Mouse (Mus musculus): ENCODE results near the gene Sod2. TPM values are rescaled to one million over a fixed set of nuclear protein-coding genes. Genes with fewer than 3 reads are reported as not detected.
"Not testable (repeated sequence)": the region's sequence is repeated elsewhere in the genome, so short reads cannot be mapped to it uniquely, and the experiment has no call there.

The Sod2 gene
- polyA plus RNA-seq, 1 experiment from 2014 or later = 83.1 TPM

- H3K4me3 ChIP-seq = no peak overlapping the region
- H3K36me3 ChIP-seq = peaks cover 17% of the 10 kb centered on the region
- H3K27me3 ChIP-seq = no peaks in the 10 kb centered on the region
- ATAC-seq (ENCODE audit: insufficient number of reproducible peaks, insufficient read depth, low FRiP score, low TSS enrichment) = no peak
- WGBS = 19% methylated on average over 3 of the region's 3 CpGs
- H3K4me1 ChIP-seq = peaks cover 8% of the 10 kb centered on the region
- H3K9ac ChIP-seq = no peak overlapping the region
- H3K27ac ChIP-seq = no peak overlapping the region
- no peaks in the 10 kb centered on the region for H3K9me3 ChIP-seq
- H3K4me2 ChIP-seq (replicated peaks) = no peak overlapping the region
Measured at GRCm38 (mm10) chr17:13009887-13010286, 3.2 kb downstream of the Sod2 start.

GRCm38 (mm10) chr17:13013316-13013715, 6.7 kb downstream of the Sod2 start:
- ATAC-seq (ENCODE audit: insufficient number of reproducible peaks, insufficient read depth, low FRiP score, low TSS enrichment) = no peak

DNA sequence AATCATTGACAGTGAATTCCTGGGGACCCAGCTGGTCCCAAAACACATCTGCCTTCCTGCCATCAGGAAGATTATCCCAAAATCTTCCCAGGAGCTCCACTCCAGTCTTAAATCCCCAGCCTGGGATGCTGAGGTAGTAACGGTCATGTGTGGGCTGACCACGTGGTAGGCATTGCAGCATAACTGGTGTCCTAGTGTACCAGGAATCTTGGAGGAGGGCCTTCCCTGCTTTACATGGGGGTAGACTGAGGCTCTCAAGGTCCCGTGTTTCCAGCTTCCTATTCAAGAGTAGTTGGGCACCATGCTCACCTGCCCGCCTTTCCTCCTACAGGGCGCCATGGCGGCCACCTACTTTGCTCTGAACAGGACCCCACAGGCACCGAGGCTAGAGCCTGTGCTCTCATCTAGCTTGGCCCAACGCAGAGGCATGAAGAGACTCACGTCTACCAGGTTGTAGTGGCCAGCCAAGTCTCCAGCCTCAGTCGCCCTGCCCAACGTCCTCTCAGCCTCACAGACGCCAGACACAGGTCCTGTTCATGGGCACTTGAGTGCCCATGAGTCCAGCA, 30.1 kb downstream of the Sod2 start:
- H3K4me1 ChIP-seq; H3K27ac ChIP-seq; H3K27me3 ChIP-seq; H3K4me2 ChIP-seq (replicated peaks); H3K9me3 ChIP-seq; H3K36me3 ChIP-seq; H3K9ac ChIP-seq; H3K4me3 ChIP-seq: not testable (repeated sequence)
- 0 out of 2 replicates have a peak, but pooled peaks have one; percentile 47 for ATAC-seq (ENCODE audit: insufficient number of reproducible peaks, insufficient read depth, low FRiP score, low TSS enrichment)
- 81% methylated on average over 4 of the region's 12 CpGs for WGBS

More at GRCm38 (mm10) chr17:13013316-13013715, 6.7 kb downstream of the Sod2 start:
- Histone ChIP-seq H3K9me3 (no peaks in the 10 kb centered on the region), H3K4me1 (peaks cover 8% of the 10 kb centered on the region), H3K9ac (no peak overlapping the region), H3K27me3 (no peaks in the 10 kb centered on the region), H3K27ac (no peak overlapping the region), H3K4me3 (no peak overlapping the region), H3K36me3 (peaks cover 26% of the 10 kb centered on the region), H3K4me2 (replicated peaks) (no peak overlapping the region)
- WGBS = 81% methylated on average over 3 of the region's 3 CpGs

- not testable (repeated sequence) for H3K9me3 ChIP-seq; H3K27ac ChIP-seq; H3K9ac ChIP-seq; H3K4me2 ChIP-seq (replicated peaks); H3K4me1 ChIP-seq; H3K4me3 ChIP-seq; H3K36me3 ChIP-seq; H3K27me3 ChIP-seq
- WGBS = 8% methylated on average over 4 of the region's 4 CpGs
- peak; percentile 75; the same call in 1 of the 2 replicates for ATAC-seq (ENCODE audit: insufficient number of reproducible peaks, insufficient read depth, low FRiP score, low TSS enrichment)
Measured at GRCm38 (mm10) chr17:13043846-13044673, 37.4 kb downstream of the Sod2 start.

DNA sequence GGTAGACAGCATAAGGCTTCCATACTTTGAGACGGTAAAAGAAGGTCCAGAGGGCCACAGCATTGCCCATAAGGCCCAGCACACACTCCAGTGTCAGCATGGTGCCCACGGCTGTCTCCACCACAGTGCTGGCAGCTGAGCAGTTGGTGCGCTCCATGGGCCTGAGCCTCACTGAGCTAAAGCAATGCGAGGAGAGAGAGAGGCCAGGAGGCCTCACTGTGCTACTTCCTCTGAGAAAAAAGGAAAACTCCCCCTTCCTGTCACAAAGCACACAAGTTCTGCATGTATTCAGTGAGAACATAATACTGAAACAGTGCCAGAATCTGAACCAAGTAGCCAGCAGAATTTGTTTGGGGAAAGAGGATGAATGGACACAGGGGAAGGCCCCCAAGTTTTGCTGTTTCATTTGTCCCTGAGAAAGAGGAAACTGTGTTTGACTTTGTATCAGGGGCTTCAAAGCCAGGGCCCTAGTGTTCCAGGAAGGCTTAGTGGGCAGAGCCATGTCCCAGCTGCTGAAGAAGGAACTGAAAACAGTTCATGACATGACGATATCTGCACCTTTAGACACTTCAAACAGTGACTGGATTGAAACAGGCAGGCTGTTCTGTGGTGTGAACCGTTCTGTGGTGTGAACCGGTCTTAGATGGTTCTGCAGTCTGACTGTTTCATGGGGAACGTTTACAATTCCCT, 45.6 kb downstream of the Sod2 start, which contains the start of gene Gpr31b:
Gene Gpr31b, minus strand, starts transcription at position 173 of the 690 bp plus-strand sequence.
- H3K9ac ChIP-seq; H3K9me3 ChIP-seq; H3K36me3 ChIP-seq; H3K4me3 ChIP-seq; ATAC-seq (ENCODE audit: insufficient number of reproducible peaks, insufficient read depth, low FRiP score, low TSS enrichment); H3K27ac ChIP-seq; H3K27me3 ChIP-seq; H3K4me2 ChIP-seq (replicated peaks); H3K4me1 ChIP-seq: not testable (repeated sequence)
- WGBS = 81% methylated on average over 2 of the region's 8 CpGs

DNA sequence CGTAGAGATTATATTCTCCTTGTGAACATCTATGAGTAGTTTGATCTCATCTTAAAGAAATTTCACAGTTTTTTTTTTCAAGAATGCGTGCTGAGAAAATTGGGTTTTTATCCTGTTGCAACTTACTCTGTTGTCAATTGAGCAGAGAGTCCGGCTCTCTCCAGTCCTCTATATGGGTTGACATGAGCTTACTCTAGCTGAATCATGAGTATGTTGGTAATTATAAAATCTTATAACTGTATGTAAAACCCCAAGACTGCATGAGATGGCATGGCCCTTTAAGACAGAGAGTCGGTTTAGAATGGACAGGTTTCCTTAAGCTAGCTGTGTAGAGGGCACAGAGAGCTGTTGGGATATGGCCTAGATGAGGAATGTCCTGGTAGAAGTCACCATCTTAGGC, 54.2 kb downstream of the Sod2 start, which contains the start of gene Tcp10b:
Gene Tcp10b, plus strand, starts transcription at position 301 of the 400 bp plus-strand sequence.
- ATAC-seq (ENCODE audit: insufficient number of reproducible peaks, insufficient read depth, low FRiP score, low TSS enrichment); H3K4me3 ChIP-seq: not testable (repeated sequence)
- WGBS = 93% methylated on average over 4 of the region's 4 CpGs

DNA sequence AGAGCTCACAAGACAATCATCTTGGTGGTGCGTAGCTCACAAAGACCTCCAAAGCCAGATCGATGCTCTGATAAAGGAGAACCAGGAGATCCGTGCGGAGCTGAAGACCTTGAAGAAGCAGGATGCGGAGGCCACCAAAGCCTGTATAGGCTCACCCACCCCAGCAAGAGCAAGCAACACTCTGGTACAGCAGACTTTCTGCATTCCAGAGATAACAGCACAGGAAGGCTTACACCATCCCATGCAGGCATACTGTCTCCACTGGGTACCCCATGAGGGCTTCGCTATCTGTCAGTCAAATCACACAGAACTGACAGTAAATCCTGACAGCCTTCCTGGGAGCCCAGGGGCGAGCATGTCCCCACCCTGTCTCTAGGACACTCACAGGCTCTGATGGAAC, 56.2 kb downstream of the Sod2 start:
- H3K27ac ChIP-seq; H3K27me3 ChIP-seq; H3K9me3 ChIP-seq; H3K4me1 ChIP-seq; H3K4me3 ChIP-seq; H3K4me2 ChIP-seq (replicated peaks); ATAC-seq (ENCODE audit: insufficient number of reproducible peaks, insufficient read depth, low FRiP score, low TSS enrichment); H3K36me3 ChIP-seq; H3K9ac ChIP-seq: not testable (repeated sequence)
- 84% methylated on average over 7 of the region's 7 CpGs for WGBS

More for the DNA sequence above, 54.2 kb downstream of the Sod2 start, which contains the start of gene Tcp10b:
- H3K36me3 ChIP-seq; H3K27ac ChIP-seq; H3K4me2 ChIP-seq (replicated peaks); H3K27me3 ChIP-seq; H3K4me1 ChIP-seq; H3K9ac ChIP-seq; H3K9me3 ChIP-seq: not testable (repeated sequence)

- H3K4me3 ChIP-seq, H3K9me3 ChIP-seq: not testable (repeated sequence)
- 80% methylated on average over 1 of the region's 4 CpGs for WGBS
Measured at GRCm38 (mm10) chr17:13067864-13068385, 61.3 kb downstream of the Sod2 start.

GRCm38 (mm10) chr17:13069227-13069626, 62.6 kb downstream of the Sod2 start:
- H3K27me3 ChIP-seq; H3K36me3 ChIP-seq; H3K4me2 ChIP-seq (replicated peaks); H3K9ac ChIP-seq; H3K27ac ChIP-seq; H3K9me3 ChIP-seq; ATAC-seq (ENCODE audit: insufficient number of reproducible peaks, insufficient read depth, low FRiP score, low TSS enrichment); H3K4me3 ChIP-seq; H3K4me1 ChIP-seq: not testable (repeated sequence)
- WGBS = 71% methylated on average over 3 of the region's 5 CpGs

More at GRCm38 (mm10) chr17:13067864-13068385, 61.3 kb downstream of the Sod2 start:
- not testable (repeated sequence) for ATAC-seq (ENCODE audit: insufficient number of reproducible peaks, insufficient read depth, low FRiP score, low TSS enrichment); H3K27me3 ChIP-seq; H3K9ac ChIP-seq; H3K36me3 ChIP-seq; H3K27ac ChIP-seq; H3K4me2 ChIP-seq (replicated peaks); H3K4me1 ChIP-seq

All from embryonic facial prominence, embryonic 12.5 days (tissue).